Mouse (Mus musculus): ENCODE measurements around the gene Mllt6. TPM values are rescaled to one million over a fixed set of nuclear protein-coding genes. Genes with fewer than 3 reads are reported as not detected.
A peak's percentile ranks its signal among the peaks of the same experiment; 100 is the strongest.

Mllt6 gene
- total RNA-seq, 2 experiments from 2014 or later: 5.4 to 6.1 TPM

- ATAC-seq (replicated peaks; ENCODE audit: low FRiP score, low TSS enrichment, poor library complexity, severe bottlenecking): no peak
Measured at GRCm38 (mm10) chr11:97664771-97665240, 1.6 kb downstream of the Mllt6 start.

DNA sequence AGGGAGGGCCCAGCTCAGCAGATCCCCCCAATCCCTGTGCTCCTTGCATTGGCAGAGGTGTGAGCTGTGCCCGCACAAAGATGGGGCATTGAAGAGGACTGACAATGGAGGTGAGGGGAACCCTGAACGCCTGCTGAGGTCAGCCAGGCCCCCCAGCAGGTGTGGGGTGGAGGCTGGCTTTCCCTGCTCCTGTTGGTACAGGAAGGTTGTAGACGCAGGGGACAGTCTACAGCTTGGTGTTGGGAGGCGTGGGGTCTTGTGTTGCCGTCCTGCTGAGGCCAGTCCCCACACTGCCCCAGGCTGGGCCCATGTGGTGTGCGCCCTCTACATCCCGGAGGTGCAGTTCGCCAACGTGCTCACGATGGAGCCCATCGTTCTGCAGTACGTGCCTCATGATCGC, 2.2 kb downstream of the Mllt6 start:
- ATAC-seq (replicated peaks; ENCODE audit: low FRiP score, low TSS enrichment, poor library complexity, severe bottlenecking): no peak

DNA sequence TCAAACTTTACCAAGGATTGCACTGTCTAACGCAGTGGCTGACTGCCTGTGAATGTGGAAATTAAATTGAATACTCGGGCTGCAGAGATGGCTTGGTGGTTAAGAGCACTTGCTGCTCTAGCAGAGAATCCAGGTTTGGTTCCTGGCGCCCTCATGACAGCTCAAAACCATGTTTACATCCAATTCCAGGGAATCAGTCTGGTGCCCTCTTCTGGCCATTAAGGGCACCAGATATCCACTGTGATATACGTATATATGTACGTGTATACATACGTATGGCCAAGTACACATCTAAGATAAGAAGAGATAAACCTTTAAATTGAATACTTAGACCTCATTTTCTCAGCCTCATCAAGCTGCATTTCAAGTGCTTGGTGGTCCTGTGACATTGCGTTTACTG, 3.0 kb downstream of the Mllt6 start:
- ATAC-seq (replicated peaks; ENCODE audit: low FRiP score, low TSS enrichment, poor library complexity, severe bottlenecking): no peak

DNA sequence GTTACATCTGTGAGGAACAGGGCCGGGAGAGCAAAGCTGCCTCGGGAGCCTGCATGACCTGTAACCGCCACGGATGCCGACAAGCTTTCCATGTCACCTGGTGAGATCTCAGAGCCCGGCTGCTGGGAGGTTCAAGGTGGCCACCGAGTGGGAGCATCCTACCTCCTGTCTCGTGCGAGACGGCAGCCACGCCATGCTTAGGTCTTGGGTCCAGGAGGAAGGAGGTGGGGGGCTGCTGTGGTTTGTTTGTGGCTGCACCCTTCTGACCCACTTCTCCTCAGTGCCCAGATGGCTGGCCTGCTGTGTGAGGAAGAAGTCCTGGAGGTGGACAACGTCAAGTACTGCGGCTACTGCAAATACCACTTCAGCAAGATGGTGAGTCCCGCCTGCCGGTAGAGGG, 3.6 kb downstream of the Mllt6 start:
- ATAC-seq (replicated peaks; ENCODE audit: low FRiP score, low TSS enrichment, poor library complexity, severe bottlenecking): no peak

GRCm38 (mm10) chr11:97668160-97668559, 4.9 kb downstream of the Mllt6 start:
- no peak for ATAC-seq (replicated peaks; ENCODE audit: low FRiP score, low TSS enrichment, poor library complexity, severe bottlenecking)

- no peak for ATAC-seq (replicated peaks; ENCODE audit: low FRiP score, low TSS enrichment, poor library complexity, severe bottlenecking)
Measured at GRCm38 (mm10) chr11:97669268-97669667, 6.1 kb downstream of the Mllt6 start.

DNA sequence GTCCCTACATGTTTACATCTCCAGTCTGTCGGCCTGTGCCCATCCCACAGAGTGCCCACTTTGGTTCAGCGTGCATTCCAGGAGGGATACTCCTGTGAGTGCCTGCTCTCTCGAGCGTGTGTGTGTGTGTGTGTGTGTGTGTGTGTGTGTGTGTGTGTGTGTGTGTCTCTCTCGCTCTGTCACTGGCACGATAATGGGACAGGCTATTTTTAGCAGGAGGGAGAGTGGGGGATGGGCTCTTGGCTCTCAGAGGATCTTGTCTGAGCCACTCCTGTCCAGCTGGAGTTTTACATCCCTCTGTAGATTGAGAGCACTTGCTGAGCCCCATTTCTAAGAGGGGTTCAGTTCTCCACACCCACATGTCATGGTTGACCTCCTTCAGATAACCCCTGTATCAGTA, 6.6 kb downstream of the Mllt6 start:
- no peak for ATAC-seq (replicated peaks; ENCODE audit: low FRiP score, low TSS enrichment, poor library complexity, severe bottlenecking)

GRCm38 (mm10) chr11:97670234-97671176, 7.3 kb downstream of the Mllt6 start:
- ATAC-seq (replicated peaks; ENCODE audit: low FRiP score, low TSS enrichment, poor library complexity, severe bottlenecking): no peak

- ATAC-seq (replicated peaks; ENCODE audit: low FRiP score, low TSS enrichment, poor library complexity, severe bottlenecking): no peak
Measured at GRCm38 (mm10) chr11:97671177-97671527, 7.9 kb downstream of the Mllt6 start.

DNA sequence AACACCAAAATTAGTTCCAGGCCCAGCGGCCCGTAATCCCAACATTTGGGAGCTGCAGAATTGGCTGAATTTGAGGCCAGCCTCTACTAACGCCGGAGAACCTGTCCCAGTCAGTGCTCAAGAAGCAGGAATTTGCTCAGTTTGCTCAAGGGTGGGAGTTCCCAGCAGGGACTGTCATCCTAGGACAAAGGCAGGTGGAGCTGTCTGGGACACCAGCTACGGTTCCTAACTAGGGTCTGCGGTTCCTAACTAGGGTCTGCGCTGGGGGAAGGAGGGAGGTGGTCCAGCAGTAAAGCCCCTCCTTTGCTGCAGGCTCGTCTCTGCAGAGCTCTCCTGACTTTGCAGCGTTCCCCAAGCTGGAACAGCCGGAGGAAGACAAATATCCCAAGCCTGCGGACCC, 9.9 kb downstream of the Mllt6 start:
- ATAC-seq (replicated peaks; ENCODE audit: low FRiP score, low TSS enrichment, poor library complexity, severe bottlenecking): no peak

GRCm38 (mm10) chr11:97676050-97676754, 13.0 kb downstream of the Mllt6 start:
- no peak for ATAC-seq (replicated peaks; ENCODE audit: low FRiP score, low TSS enrichment, poor library complexity, severe bottlenecking)

GRCm38 (mm10) chr11:97677381-97677780, 14.2 kb downstream of the Mllt6 start:
- no peak for ATAC-seq (replicated peaks; ENCODE audit: low FRiP score, low TSS enrichment, poor library complexity, severe bottlenecking)

DNA sequence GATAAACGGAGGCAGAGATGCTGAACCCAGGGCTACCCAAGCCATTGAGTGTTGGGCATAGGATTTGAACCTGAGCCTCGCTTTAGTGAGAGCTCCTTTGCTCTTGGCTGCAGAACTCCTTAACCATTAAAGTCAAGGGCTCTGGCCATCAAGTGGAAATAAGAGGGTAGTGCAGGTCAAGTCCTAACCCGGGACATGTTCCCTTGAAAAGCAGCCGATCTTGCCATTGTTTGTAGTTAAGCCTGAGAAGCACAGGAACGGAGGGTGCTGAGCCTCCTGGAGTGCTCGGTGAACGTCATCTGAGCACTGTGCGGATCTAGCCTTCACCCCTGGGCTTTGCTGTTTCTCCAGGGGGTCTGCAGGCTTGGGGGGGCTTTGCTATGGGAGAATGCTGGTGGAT, 14.6 kb downstream of the Mllt6 start:
- no peak for ATAC-seq (replicated peaks; ENCODE audit: low FRiP score, low TSS enrichment, poor library complexity, severe bottlenecking)

DNA sequence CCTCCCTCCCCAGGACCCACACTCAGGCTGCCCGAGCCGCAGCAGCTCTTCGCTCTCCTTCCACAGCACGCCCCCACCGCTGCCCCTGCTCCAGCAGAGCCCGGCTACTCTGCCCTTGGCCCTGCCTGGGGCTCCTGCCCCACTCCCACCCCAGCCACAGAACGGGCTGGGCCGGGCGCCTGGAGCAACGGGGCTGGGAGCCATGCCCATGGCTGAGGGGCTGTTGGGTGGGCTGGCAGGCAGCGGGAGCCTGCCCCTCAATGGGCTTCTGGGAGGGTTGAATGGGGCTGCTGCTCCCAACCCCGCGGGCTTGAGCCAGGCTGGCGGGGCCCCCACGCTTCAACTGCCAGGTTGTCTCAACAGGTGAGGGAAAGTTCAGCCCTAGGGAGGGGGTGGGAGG, 15.1 kb downstream of the Mllt6 start:
- no peak for ATAC-seq (replicated peaks; ENCODE audit: low FRiP score, low TSS enrichment, poor library complexity, severe bottlenecking)

DNA sequence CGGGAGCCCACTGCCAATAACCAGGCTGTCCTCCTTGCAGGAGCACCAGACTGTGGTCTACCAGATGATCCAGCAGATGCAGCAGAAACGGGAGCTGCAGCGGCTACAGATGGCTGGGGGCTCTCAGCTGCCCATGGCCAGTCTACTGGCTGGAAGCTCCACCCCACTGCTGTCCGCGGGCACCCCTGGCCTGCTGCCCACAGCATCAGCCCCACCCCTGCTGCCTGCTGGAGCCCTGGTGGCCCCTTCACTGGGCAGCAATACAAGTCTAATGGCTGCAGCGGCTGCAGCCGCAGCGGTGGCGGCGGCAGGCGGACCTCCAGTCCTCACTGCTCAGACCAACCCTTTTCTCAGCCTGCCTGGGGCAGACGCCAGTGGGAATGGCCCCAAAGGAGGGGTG, 17.2 kb downstream of the Mllt6 start:
- no peak for ATAC-seq (replicated peaks; ENCODE audit: low FRiP score, low TSS enrichment, poor library complexity, severe bottlenecking)

- ATAC-seq (replicated peaks; ENCODE audit: low FRiP score, low TSS enrichment, poor library complexity, severe bottlenecking): no peak
Measured at GRCm38 (mm10) chr11:97682504-97683055, 19.4 kb downstream of the Mllt6 start.

- no peak for ATAC-seq (replicated peaks; ENCODE audit: low FRiP score, low TSS enrichment, poor library complexity, severe bottlenecking)
Measured at GRCm38 (mm10) chr11:97684063-97684680, 21.0 kb downstream of the Mllt6 start.

GRCm38 (mm10) chr11:97684766-97685165, 21.6 kb downstream of the Mllt6 start:
- ATAC-seq (replicated peaks; ENCODE audit: low FRiP score, low TSS enrichment, poor library complexity, severe bottlenecking): no peak

- peak; percentile 75 for ATAC-seq (replicated peaks; ENCODE audit: low FRiP score, low TSS enrichment, poor library complexity, severe bottlenecking)
Measured at GRCm38 (mm10) chr11:97685613-97686321, 22.6 kb downstream of the Mllt6 start, which contains the start of gene Cisd3. TSS of gene Cisd3 (plus strand) at chr11:97685826.
